Mouse (Mus musculus) midbrain, embryonic 11.5 days (tissue): ENCODE measurements around the gene Gm15293. TPM values are rescaled to one million over a fixed set of nuclear protein-coding genes. Genes with fewer than 3 reads are reported as not detected.
"Not testable (repeated sequence)": the region's sequence is repeated elsewhere in the genome, so short reads cannot be mapped to it uniquely, and the experiment has no call there.

Experiments
- ATAC-seq: fragments of 200-750 bp; cut with Nextera tagmentation; 2 replicates; pipeline ENCODE4 v1.8.0; 2017; ENCODE audit warnings: moderate TSS enrichment, moderate library complexity; ENCODE audit not compliant: low FRiP score
- DNase-seq: peaks from one replicate; pipeline ENCODE4 v3.0.0; 2015; ENCODE audit warnings: low spot score; ENCODE audit errors: missing footprints
- H3K27ac ChIP-seq: fragments of 300-500 bp; sonication (generic); 2 replicates; pipeline ENCODE4 v1.5.1; 2014; ENCODE audit warnings: low read depth, low read length
- H3K27me3 ChIP-seq: fragments of 300-500 bp; sonication (generic); 2 replicates; pipeline ENCODE4 v1.6.1; 2014; ENCODE audit warnings: mild to moderate bottlenecking, low read length, moderate library complexity, mixed read lengths; ENCODE audit not compliant: control insufficient read depth, insufficient read depth
- H3K36me3 ChIP-seq: fragments of 300-500 bp; sonication (generic); 2 replicates; pipeline ENCODE4 v1.6.1; 2014; ENCODE audit warnings: mild to moderate bottlenecking, low read length, moderate library complexity, mixed read lengths; ENCODE audit not compliant: control insufficient read depth, insufficient read depth
- H3K4me1 ChIP-seq: fragments of 300-500 bp; sonication (generic); 2 replicates; pipeline ENCODE4 v1.6.1; 2014; ENCODE audit warnings: low read length; ENCODE audit not compliant: control insufficient read depth, insufficient read depth
- H3K4me2 ChIP-seq: fragments of 300-500 bp; sonication (generic); 2 replicates; pipeline ENCODE4 v1.6.1; 2014; ENCODE audit warnings: mild to moderate bottlenecking, moderate library complexity
- H3K4me3 ChIP-seq: fragments of 300-500 bp; sonication (generic); 2 replicates; pipeline ENCODE4 v1.5.1; 2014; ENCODE audit warnings: low read depth, low read length
- H3K9ac ChIP-seq: fragments of 300-500 bp; sonication (generic); 2 replicates; pipeline ENCODE4 v1.6.1; 2014; ENCODE audit warnings: low read length
- H3K9me3 ChIP-seq: fragments of 300-500 bp; sonication (generic); 2 replicates; pipeline ENCODE4 v1.6.1; 2016; ENCODE audit warnings: low read length; ENCODE audit not compliant: control insufficient read depth
- WGBS: fragments of 180-500 bp; shearing (Covaris S2); extraction: QIAGEN DNeasy Blood & Tissue Kit; methylation state at CpG from one replicate; pipeline ENCODE4 v1.1.7; 2014; 5-methylcytosine and 5-hydroxymethylcytosine counted together
- polyA plus RNA-seq: library from polyadenylated mRNA; unstranded; fragments of >200 nt; fragmentation: Nextera tagmentation; extraction: Ambion mirVana; gene quantifications from 2 replicates; pipeline ENCODE4 v1.2.1, GENCODE M21; 2014

The Gm15293 gene
- not detected in 2 replicates for polyA plus RNA-seq

DNA sequence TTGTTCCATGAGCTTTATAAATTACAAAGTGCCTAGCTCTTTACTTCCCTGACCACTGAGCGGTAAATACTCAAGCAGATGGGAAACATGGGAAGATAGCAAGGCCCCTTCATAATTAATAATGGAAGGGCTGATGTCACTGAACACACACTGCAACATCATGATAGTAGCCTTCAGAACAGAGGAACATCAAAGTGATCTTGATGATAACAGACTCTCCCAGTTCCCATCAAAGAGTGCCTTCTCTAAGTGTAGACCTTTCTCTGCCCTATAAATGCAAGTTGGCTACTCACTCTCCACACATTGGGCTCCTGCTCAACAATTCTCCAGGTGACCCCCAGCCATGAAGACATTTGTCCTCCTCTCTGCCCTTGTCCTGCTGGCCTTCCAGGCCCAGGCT is at the start of gene Gm15293:
Gene Gm15293 (plus strand): TSS at position 301 of the 400 bp plus-strand sequence.
- H3K9me3 ChIP-seq, H3K4me2 ChIP-seq, H3K36me3 ChIP-seq, H3K4me1 ChIP-seq, DNase-seq, H3K4me3 ChIP-seq, ATAC-seq, H3K27ac ChIP-seq, H3K9ac ChIP-seq, H3K27me3 ChIP-seq: not testable (repeated sequence)
- WGBS, result no CpG with 5 or more reads among the region's 1 CpGs

DNA sequence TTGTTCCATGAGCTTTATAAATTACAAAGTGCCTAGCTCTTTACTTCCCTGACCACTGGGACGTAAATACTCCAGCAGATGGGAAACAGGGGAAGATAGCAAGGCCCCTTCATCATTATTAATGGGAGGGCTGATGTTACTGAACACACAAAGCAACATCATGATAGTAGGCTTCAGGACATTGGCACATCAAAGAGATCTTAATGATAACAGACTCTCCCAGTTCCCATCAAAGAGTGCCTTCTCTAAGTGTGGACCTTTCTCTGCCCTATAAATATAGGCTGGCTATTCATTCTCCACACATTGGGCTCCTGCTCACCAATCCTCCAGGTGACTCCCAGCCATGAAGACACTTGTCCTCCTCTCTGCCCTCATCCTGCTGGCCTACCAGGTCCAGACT is 39.4 kb upstream of the Gm15293 start, which contains the start of gene Defa22:
Gene Defa22 (plus strand): TSS at position 301 of the 400 bp plus-strand sequence.
- H3K9me3 ChIP-seq, ATAC-seq, H3K27me3 ChIP-seq, H3K27ac ChIP-seq, DNase-seq, H3K4me1 ChIP-seq, H3K4me3 ChIP-seq, H3K9ac ChIP-seq, H3K36me3 ChIP-seq, H3K4me2 ChIP-seq: not testable (repeated sequence)
- no CpG with 5 or more reads among the region's 1 CpGs for WGBS

- H3K9me3 ChIP-seq, result not testable (repeated sequence)
Measured at GRCm38 (mm10) chr8:21191314-21191713, 10.0 kb upstream of the Gm15293 start, which contains the start of gene Defa31. Defa31 (plus strand) TSS chr8:21191614.

More at GRCm38 (mm10) chr8:21191314-21191713, 10.0 kb upstream of the Gm15293 start, which contains the start of gene Defa31:
- H3K27me3 ChIP-seq, DNase-seq, ATAC-seq, H3K4me1 ChIP-seq, H3K4me2 ChIP-seq, H3K36me3 ChIP-seq, H3K9ac ChIP-seq, H3K4me3 ChIP-seq, H3K27ac ChIP-seq: not testable (repeated sequence)
- WGBS, result no CpG with 5 or more reads among the region's 1 CpGs

Other genes starting within 250 kb of the Gm15293 start
- gene Defa21, start 176.0 kb upstream of the Gm15293 start, polyA plus RNA-seq, result not detected in 2 replicates
- not detected in 2 replicates for gene Defa23, start 146.5 kb upstream of the Gm15293 start, polyA plus RNA-seq
- not detected in 2 replicates for gene Defa35, start 136.5 kb upstream of the Gm15293 start, polyA plus RNA-seq
- not detected in 2 replicates for gene Defa25, start 117.1 kb upstream of the Gm15293 start, polyA plus RNA-seq
- gene Gm14851, start 105.5 kb upstream of the Gm15293 start, polyA plus RNA-seq, result not detected in 2 replicates
- not detected in 2 replicates for gene Defa30, start 66.9 kb upstream of the Gm15293 start, polyA plus RNA-seq
- not detected in 2 replicates for gene Defa22, start 39.3 kb upstream of the Gm15293 start, polyA plus RNA-seq
- not detected in 2 replicates for gene Defa31, start 9.9 kb upstream of the Gm15293 start, polyA plus RNA-seq
- not detected in 2 replicates for gene Gm15292, start 48.2 kb downstream of the Gm15293 start, polyA plus RNA-seq
- not detected in 2 replicates for gene Defa27, start 114.0 kb downstream of the Gm15293 start, polyA plus RNA-seq
- gene Defa29, start 125.5 kb downstream of the Gm15293 start, polyA plus RNA-seq, result not detected in 2 replicates
- gene Defa2, start 177.0 kb downstream of the Gm15293 start, polyA plus RNA-seq, result not detected in 2 replicates
- not detected in 2 replicates for gene Defa33, start 190.2 kb downstream of the Gm15293 start, polyA plus RNA-seq
- not detected in 2 replicates for gene Defa36, start 225.8 kb downstream of the Gm15293 start, polyA plus RNA-seq